ENCODE assay signal across 8 mouse cellular contexts in genomic region chr10:81572975-81573374, GRCm38 (mm10). TPM values are rescaled to one million over a fixed set of nuclear protein-coding genes. Genes with fewer than 3 reads are reported as not detected.
DNase-seq lines count a peak whose midpoint lies in the region; ATAC-seq and TF ChIP-seq lines count a peak whose summit lies in the region.

No protein-coding gene starts in this region.

- H3K27ac ChIP-seq in hindbrain, embryonic 10.5 days, result peak overlapping the region; percentile 75
- H3K27ac ChIP-seq in hindbrain, embryonic 16.5 days (ENCODE audit: low read depth, low read length), result no peak overlapping the region
- H3K27ac ChIP-seq in liver, embryonic 12.5 days, result peak overlapping the region; percentile 64; the same call in 1 of the 2 replicates
- H3K27ac ChIP-seq in forebrain, embryonic 12.5 days, result no peak overlapping the region
- no peak overlapping the region for H3K27ac ChIP-seq in left cerebral cortex, adult 2 months

- H3K36me3 ChIP-seq in hindbrain, embryonic 10.5 days, result no peaks in the 10 kb centered on the region
- no peaks in the 10 kb centered on the region for H3K36me3 ChIP-seq in hindbrain, embryonic 16.5 days (ENCODE audit: control insufficient read depth, insufficient read depth, low read length)
- H3K36me3 ChIP-seq in liver, embryonic 12.5 days, result no peaks in the 10 kb centered on the region
- no peaks in the 10 kb centered on the region for H3K36me3 ChIP-seq in forebrain, embryonic 12.5 days (replicated peaks)

- H3K9me3 ChIP-seq in hindbrain, embryonic 10.5 days, result no peaks in the 10 kb centered on the region
- H3K9me3 ChIP-seq in hindbrain, embryonic 16.5 days (ENCODE audit: control insufficient read depth, low read length), result no peaks in the 10 kb centered on the region
- no peaks in the 10 kb centered on the region for H3K9me3 ChIP-seq in liver, embryonic 12.5 days (replicated peaks)
- no peaks in the 10 kb centered on the region for H3K9me3 ChIP-seq in forebrain, embryonic 12.5 days

- no peak for TF ChIP-seq CTCF in left cerebral cortex, adult 2 months (IDR thresholded peaks at IDR 0.05)

- H3K9ac ChIP-seq in hindbrain, embryonic 16.5 days (ENCODE audit: low read depth, low read length), result no peak overlapping the region
- H3K9ac ChIP-seq in liver, embryonic 12.5 days, result no peak overlapping the region
- no peak overlapping the region for H3K9ac ChIP-seq in forebrain, embryonic 12.5 days

- no peak for DNase-seq in hindbrain, embryonic 10.5 days (ENCODE audit: low spot score)
- peak; percentile 81 for DNase-seq in MN1 (ENCODE audit: low spot score)
- peak; percentile 70 for DNase-seq in heart, adult 8-10 months (ENCODE audit: low spot score)
- no peak for DNase-seq in spleen, postnatal 4 days (ENCODE audit: low spot score in 2 of 2)
- DNase-seq in left cerebral cortex, adult 2 months (ENCODE audit: extremely low spot score in 1 of 2, low spot score in 2 of 2), result no peak

- no peak for ATAC-seq in hindbrain, embryonic 16.5 days
- ATAC-seq in liver, embryonic 12.5 days, result peak; percentile 77
- no peak for ATAC-seq in forebrain, embryonic 12.5 days (ENCODE audit: low FRiP score)

- H3K4me2 ChIP-seq in hindbrain, embryonic 16.5 days (ENCODE audit: low read length), result no peak overlapping the region
- peak overlapping the region; percentile 93 for H3K4me2 ChIP-seq in liver, embryonic 12.5 days
- no peak overlapping the region for H3K4me2 ChIP-seq in forebrain, embryonic 12.5 days

- intact Hi-C loops in left cerebral cortex, adult 2 months (cut with DNase I), result no loop called here

- peaks cover 76% of the 10 kb centered on the region for H3K4me1 ChIP-seq in hindbrain, embryonic 10.5 days (replicated peaks)
- H3K4me1 ChIP-seq in hindbrain, embryonic 16.5 days (ENCODE audit: control insufficient read depth, insufficient read depth, low read depth, low read length), result peaks cover 43% of the 10 kb centered on the region
- H3K4me1 ChIP-seq in liver, embryonic 12.5 days, result peaks cover 74% of the 10 kb centered on the region
- peaks cover 70% of the 10 kb centered on the region for H3K4me1 ChIP-seq in forebrain, embryonic 12.5 days

- WGBS in hindbrain, embryonic 10.5 days, result 11% methylated on average over 9 of the region's 9 CpGs
- WGBS in hindbrain, embryonic 16.5 days, result 7% methylated on average over 9 of the region's 9 CpGs
- 8% methylated on average over 9 of the region's 9 CpGs for WGBS in liver, embryonic 12.5 days (ENCODE audit: insufficient replicate concordance)
- WGBS in forebrain, embryonic 12.5 days, result 5% methylated on average over 9 of the region's 9 CpGs

- peak overlapping the region; percentile 52; the same call in 1 of the 2 replicates for H3K4me3 ChIP-seq in hindbrain, embryonic 10.5 days
- no peak overlapping the region for H3K4me3 ChIP-seq in hindbrain, embryonic 16.5 days (ENCODE audit: low read length)
- peak overlapping the region; percentile 65 for H3K4me3 ChIP-seq in liver, embryonic 12.5 days
- no peak overlapping the region for H3K4me3 ChIP-seq in forebrain, embryonic 12.5 days (replicated peaks)
- H3K4me3 ChIP-seq in left cerebral cortex, adult 2 months, result no peak overlapping the region

- peaks cover 87% of the 10 kb centered on the region for H3K27me3 ChIP-seq in hindbrain, embryonic 10.5 days (ENCODE audit: insufficient read depth, poor library complexity, severe bottlenecking)
- H3K27me3 ChIP-seq in hindbrain, embryonic 16.5 days (replicated peaks; ENCODE audit: control insufficient read depth, insufficient read depth, low read length), result peaks cover 13% of the 10 kb centered on the region
- H3K27me3 ChIP-seq in liver, embryonic 12.5 days (replicated peaks), result peaks cover 78% of the 10 kb centered on the region
- peaks cover 79% of the 10 kb centered on the region for H3K27me3 ChIP-seq in forebrain, embryonic 12.5 days

RNA-seq across cellular contexts. Expression of gene Tle2, which starts 1.4 kb away (rescaled TPM):
- polyA plus RNA-seq in hindbrain, embryonic 10.5 days (2016; fragmentation: Nextera tagmentation; extraction: Ambion mirVana), result 8.6 and 15.7 TPM in 2 replicates
- 40.9 and 50.2 TPM in 2 replicates for polyA plus RNA-seq in hindbrain, embryonic 16.5 days (2015; fragmentation: Nextera tagmentation; extraction: Ambion mirVana)
- 10 to 100 TPM in 2 of 4 experiments, 1 to 10 TPM in 2; 5.4 to 12.1 (median 9.1) TPM for total RNA-seq in heart, adult 8-10 months (2022)
- 4.8 and 5.1 TPM in 2 replicates for polyA plus RNA-seq in liver, embryonic 12.5 days (2016; fragmentation: Nextera tagmentation; extraction: Ambion mirVana)
- polyA plus RNA-seq in forebrain, embryonic 12.5 days (2016; fragmentation: Nextera tagmentation; extraction: Ambion mirVana), result 14.3 and 16.5 TPM in 2 replicates
- total RNA-seq in left cerebral cortex, adult 2 months (2021), result 10 to 100 TPM; 36.2 to 40.7 TPM

RNA-seq across cellular contexts. Expression of gene Aes, which starts 13.7 kb away (rescaled TPM):
- polyA plus RNA-seq in hindbrain, embryonic 10.5 days (2016; fragmentation: Nextera tagmentation; extraction: Ambion mirVana), result 297 and 430 TPM in 2 replicates
- polyA plus RNA-seq in hindbrain, embryonic 16.5 days (2015; fragmentation: Nextera tagmentation; extraction: Ambion mirVana), result 457 and 712 TPM in 2 replicates
- 1,000 to 10,000 TPM; 1,133 to 1,192 (median 1,173) TPM for total RNA-seq in heart, adult 8-10 months (2022)
- polyA plus RNA-seq in liver, embryonic 12.5 days (2016; fragmentation: Nextera tagmentation; extraction: Ambion mirVana), result 263 and 270 TPM in 2 replicates
- 520 TPM in 2 replicates for polyA plus RNA-seq in forebrain, embryonic 12.5 days (2016; fragmentation: Nextera tagmentation; extraction: Ambion mirVana)
- total RNA-seq in left cerebral cortex, adult 2 months (2021), result 100 to 1,000 TPM; 637 to 727 TPM

RNA-seq across cellular contexts. Expression of gene Tle6, which starts 27.9 kb away (rescaled TPM):
- 6.9 and 7.1 TPM in 2 replicates for polyA plus RNA-seq in hindbrain, embryonic 10.5 days (2016; fragmentation: Nextera tagmentation; extraction: Ambion mirVana)
- 9.0 and 9.2 TPM in 2 replicates for polyA plus RNA-seq in hindbrain, embryonic 16.5 days (2015; fragmentation: Nextera tagmentation; extraction: Ambion mirVana)
- total RNA-seq in heart, adult 8-10 months (2022), result 10 to 100 TPM in 1 of 4 experiments, 1 to 10 TPM in 3; 6.8 to 12.7 (median 9.3) TPM
- 8.1 and 12.1 TPM in 2 replicates for polyA plus RNA-seq in liver, embryonic 12.5 days (2016; fragmentation: Nextera tagmentation; extraction: Ambion mirVana)
- 3.1 and 4.3 TPM in 2 replicates for polyA plus RNA-seq in forebrain, embryonic 12.5 days (2016; fragmentation: Nextera tagmentation; extraction: Ambion mirVana)
- 10 to 100 TPM; 10.3 to 12.9 TPM for total RNA-seq in left cerebral cortex, adult 2 months (2021)

RNA-seq across cellular contexts. Expression of gene Gna11, which starts 28.0 kb away (rescaled TPM):
- polyA plus RNA-seq in hindbrain, embryonic 10.5 days (2016; fragmentation: Nextera tagmentation; extraction: Ambion mirVana), result 71.2 and 76.9 TPM in 2 replicates
- polyA plus RNA-seq in hindbrain, embryonic 16.5 days (2015; fragmentation: Nextera tagmentation; extraction: Ambion mirVana), result 96.0 and 104 TPM in 2 replicates
- 10 to 100 TPM; 47.7 to 54.1 (median 50.9) TPM for total RNA-seq in heart, adult 8-10 months (2022)
- polyA plus RNA-seq in liver, embryonic 12.5 days (2016; fragmentation: Nextera tagmentation; extraction: Ambion mirVana), result 27.7 and 28.3 TPM in 2 replicates
- 74.8 and 75.9 TPM in 2 replicates for polyA plus RNA-seq in forebrain, embryonic 12.5 days (2016; fragmentation: Nextera tagmentation; extraction: Ambion mirVana)
- total RNA-seq in left cerebral cortex, adult 2 months (2021), result 100 to 1,000 TPM; 106 to 110 TPM

RNA-seq across cellular contexts. Expression of gene BC025920, which starts 33.1 kb away (rescaled TPM):
- polyA plus RNA-seq in hindbrain, embryonic 10.5 days (2016; fragmentation: Nextera tagmentation; extraction: Ambion mirVana), result 1.3 and 2.1 TPM in 2 replicates
- polyA plus RNA-seq in hindbrain, embryonic 16.5 days (2015; fragmentation: Nextera tagmentation; extraction: Ambion mirVana), result 1.6 and 2.3 TPM in 2 replicates
- 1 to 10 TPM; 2.3 to 4.4 (median 3.0) TPM for total RNA-seq in heart, adult 8-10 months (2022)
- polyA plus RNA-seq in liver, embryonic 12.5 days (2016; fragmentation: Nextera tagmentation; extraction: Ambion mirVana), result 0.46 and 0.78 TPM in 2 replicates
- polyA plus RNA-seq in forebrain, embryonic 12.5 days (2016; fragmentation: Nextera tagmentation; extraction: Ambion mirVana), result 2.2 and 2.7 TPM in 2 replicates
- 1 to 10 TPM; 2.6 to 2.9 TPM for total RNA-seq in left cerebral cortex, adult 2 months (2021)

Comparison
In these comparisons a context has a peak if more than half of its experiments do, and no peak if none do; other contexts are left out.
1. H3K27ac ChIP-seq: peak in hindbrain, embryonic 10.5 days (single experiment) and liver, embryonic 12.5 days (single experiment); none in hindbrain, embryonic 16.5 days (single experiment), forebrain, embryonic 12.5 days (single experiment) and left cerebral cortex, adult 2 months (single experiment).
2. H3K4me3 ChIP-seq: peak in hindbrain, embryonic 10.5 days (single experiment) and liver, embryonic 12.5 days (single experiment); none in hindbrain, embryonic 16.5 days (single experiment), forebrain, embryonic 12.5 days (single experiment) and left cerebral cortex, adult 2 months (single experiment).
3. DNase-seq: peak in MN1 (single experiment) and heart, adult 8-10 months (single experiment); none in hindbrain, embryonic 10.5 days (single experiment), spleen, postnatal 4 days (0 of 2) and left cerebral cortex, adult 2 months (0 of 2).